Mouse (Mus musculus) stomach, postnatal 0 days (tissue): ENCODE data around the gene Gp1ba. TPM values are rescaled to one million over a fixed set of nuclear protein-coding genes. Genes with fewer than 3 reads are reported as not detected.

Source experiments
- ATAC-seq: fragments of 200-750 bp; cut with Nextera tagmentation; 2 replicates; pipeline ENCODE4 v1.8.0; 2017; ENCODE audit not compliant: low FRiP score, low TSS enrichment
- DNase-seq: peaks from one replicate; pipeline ENCODE4 v3.0.0-alpha.2; 2016; ENCODE audit warnings: low spot score
- H3K27ac ChIP-seq: fragments of 300-500 bp; sonication (generic); replicated peaks from 2 replicates; pipeline ENCODE4 v1.5.1; 2014; ENCODE audit warnings: mild to moderate bottlenecking, control low read depth
- H3K27me3 ChIP-seq: fragments of 300-500 bp; sonication (generic); 2 replicates; pipeline ENCODE4 v1.6.1; 2014; ENCODE audit warnings: low read length; ENCODE audit not compliant: control insufficient read depth, insufficient read depth
- H3K36me3 ChIP-seq: fragments of 300-500 bp; sonication (generic); 2 replicates; pipeline ENCODE4 v1.6.1; 2014; ENCODE audit warnings: low read length, mixed read lengths; ENCODE audit not compliant: control insufficient read depth, insufficient read depth
- H3K4me1 ChIP-seq: fragments of 300-500 bp; sonication (generic); replicated peaks from 2 replicates; pipeline ENCODE4 v1.6.1; 2014; ENCODE audit warnings: antibody characterized with exemption; ENCODE audit not compliant: control insufficient read depth, insufficient read depth
- H3K4me2 ChIP-seq: fragments of 300-500 bp; sonication (generic); replicated peaks from 2 replicates; pipeline ENCODE4 v1.6.1; 2014; ENCODE audit warnings: low read depth, mild to moderate bottlenecking, control low read depth, moderate library complexity
- H3K4me3 ChIP-seq: fragments of 300-500 bp; sonication (generic); 2 replicates; pipeline ENCODE4 v1.5.1; 2014; ENCODE audit warnings: low read depth, low read length, control low read depth
- H3K9ac ChIP-seq: fragments of 300-500 bp; sonication (generic); 2 replicates; pipeline ENCODE4 v1.6.1; 2014; ENCODE audit warnings: mild to moderate bottlenecking, low read length, control low read depth, mixed read lengths
- H3K9me3 ChIP-seq: fragments of 300-500 bp; sonication (generic); 2 replicates; pipeline ENCODE4 v1.6.1; 2016; ENCODE audit warnings: low read length; ENCODE audit not compliant: control insufficient read depth
- CTCF ChIP-seq: IDR thresholded peaks from 2 replicates; pipeline ENCODE4 v1.5.1; 2016; ENCODE audit warnings: antibody characterized with exemption, low read depth, mild to moderate bottlenecking, moderate library complexity
- EP300 ChIP-seq: optimal IDR thresholded peaks from 2 replicates; pipeline ENCODE3; 2016; ENCODE audit warnings: antibody characterized with exemption
- WGBS: fragments of 180-500 bp; shearing (Covaris S2); extraction: QIAGEN DNeasy Blood & Tissue Kit; methylation state at CpG from one replicate; pipeline ENCODE4 v1.1.7; 2014; 5-methylcytosine and 5-hydroxymethylcytosine counted together
- polyA plus RNA-seq: library from polyadenylated mRNA; unstranded; fragments of >200 nt; fragmentation: Nextera tagmentation; extraction: Ambion mirVana; gene quantifications from 2 replicates; pipeline ENCODE4 v1.2.1, GENCODE M21; 2015

Gene Gp1ba
- polyA plus RNA-seq, 1 experiment from 2014 or later = 0.07 TPM

DNA sequence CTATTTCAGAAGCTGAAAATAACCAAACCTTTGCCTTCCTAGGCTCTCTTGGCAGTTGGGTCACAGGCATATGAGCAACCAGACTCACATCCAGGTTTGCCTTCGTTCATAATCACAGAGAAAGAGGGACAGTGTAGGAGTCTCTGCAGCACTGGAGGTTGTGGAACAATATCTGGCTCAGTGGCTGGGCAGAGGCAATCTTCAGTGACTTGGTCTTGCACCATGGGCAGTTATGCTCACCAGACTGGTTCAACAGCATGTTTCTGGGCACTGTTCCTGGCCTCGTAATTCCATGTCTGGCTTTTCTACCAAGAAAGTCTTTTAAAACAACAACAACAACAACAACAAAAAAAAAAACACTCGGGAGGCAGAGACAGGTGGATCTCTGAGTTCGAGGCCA lies 3.3 kb upstream of the Gp1ba start:
- H3K4me2 ChIP-seq = no peak overlapping the region
- TF ChIP-seq EP300 (no peak), CTCF (no peak)
- no peaks in the 10 kb centered on the region for H3K27me3 ChIP-seq
- no peaks in the 10 kb centered on the region for H3K4me1 ChIP-seq
- H3K27ac ChIP-seq = no peak overlapping the region
- ATAC-seq (no peak), DNase-seq (no peak)
- H3K9me3 ChIP-seq = no peaks in the 10 kb centered on the region
- H3K4me3 ChIP-seq = no peak overlapping the region
- H3K9ac ChIP-seq = no peak overlapping the region
- H3K36me3 ChIP-seq = no peaks in the 10 kb centered on the region
- WGBS = 70% methylated on average over 4 of the region's 4 CpGs

DNA sequence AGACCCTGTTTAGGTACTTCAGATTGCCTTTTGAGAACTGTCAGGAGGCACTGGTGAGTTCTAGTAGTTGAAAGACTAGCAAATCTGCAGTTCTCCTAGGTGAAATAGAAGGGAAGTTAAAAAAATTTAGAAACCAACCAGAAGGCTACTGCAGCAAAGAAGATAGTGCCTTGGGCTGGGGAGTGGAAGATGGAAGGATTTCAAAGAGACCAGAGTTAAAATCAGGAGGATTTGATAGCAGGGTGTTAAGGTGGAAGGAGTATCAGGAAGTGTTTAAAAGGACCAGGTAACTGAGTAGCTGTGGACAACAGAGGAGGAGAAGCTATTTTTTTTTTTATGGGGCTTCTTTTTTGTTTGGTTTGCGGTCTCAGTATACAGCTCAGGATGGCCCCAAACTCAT lies 1.2 kb upstream of the Gp1ba start:
- DNase-seq (no peak), ATAC-seq (no peak)
- TF ChIP-seq EP300 = no peak
- no peak for TF ChIP-seq CTCF
- no peak overlapping the region for H3K4me2 ChIP-seq
- H3K9me3 ChIP-seq = no peaks in the 10 kb centered on the region
- 100% methylated on average over 1 of the region's 1 CpGs for WGBS
- H3K4me3 ChIP-seq = no peak overlapping the region
- no peak overlapping the region for H3K27ac ChIP-seq
- H3K4me1 ChIP-seq = no peaks in the 10 kb centered on the region
- no peak overlapping the region for H3K9ac ChIP-seq
- no peaks in the 10 kb centered on the region for H3K27me3 ChIP-seq
- no peaks in the 10 kb centered on the region for H3K36me3 ChIP-seq

DNA sequence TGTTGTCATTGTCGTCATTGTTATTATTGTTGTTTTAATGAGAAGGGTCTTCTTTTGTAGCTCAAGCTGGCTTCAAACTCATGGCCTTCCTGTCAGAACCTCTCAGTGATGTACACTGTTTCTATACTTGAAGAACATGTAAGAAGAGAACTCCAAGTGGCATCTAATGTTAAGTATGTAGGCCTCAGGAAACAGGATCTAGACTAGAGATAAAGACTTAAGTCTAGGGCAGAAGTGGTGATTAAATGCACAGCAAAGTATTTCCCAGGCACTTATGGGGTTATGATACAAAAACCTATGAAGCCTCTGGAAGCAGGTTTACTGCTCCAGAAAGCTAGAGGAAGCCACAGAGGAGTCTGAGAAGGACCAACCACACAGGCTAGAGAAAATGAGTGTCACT lies 629 bp upstream of the Gp1ba start:
- Histone ChIP-seq H3K9me3 (no peaks in the 10 kb centered on the region), H3K36me3 (no peaks in the 10 kb centered on the region), H3K4me2 (no peak overlapping the region), H3K4me3 (no peak overlapping the region), H3K27me3 (no peaks in the 10 kb centered on the region), H3K9ac (no peak overlapping the region), H3K4me1 (no peaks in the 10 kb centered on the region), H3K27ac (no peak overlapping the region)
- 83% methylated on average over 1 of the region's 1 CpGs for WGBS
- DNase-seq (no peak), ATAC-seq (no peak)
- TF ChIP-seq CTCF = no peak
- no peak for TF ChIP-seq EP300

DNA sequence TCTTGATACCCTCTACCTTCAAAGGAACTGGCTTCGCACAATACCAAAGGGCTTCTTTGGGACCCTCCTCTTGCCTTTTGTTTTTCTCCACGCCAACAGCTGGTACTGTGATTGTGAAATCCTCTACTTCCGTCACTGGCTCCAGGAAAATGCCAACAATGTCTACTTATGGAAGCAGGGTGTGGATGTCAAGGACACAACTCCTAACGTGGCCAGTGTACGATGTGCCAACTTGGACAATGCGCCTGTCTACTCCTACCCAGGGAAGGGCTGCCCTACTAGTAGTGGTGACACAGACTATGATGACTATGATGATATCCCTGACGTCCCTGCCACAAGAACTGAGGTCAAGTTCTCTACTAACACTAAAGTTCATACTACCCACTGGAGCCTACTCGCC lies 1.1 kb downstream of the Gp1ba start:
- no peaks in the 10 kb centered on the region for H3K4me1 ChIP-seq
- H3K4me3 ChIP-seq = no peak overlapping the region
- no peak for DNase-seq
- 73% methylated on average over 8 of the region's 8 CpGs for WGBS
- ATAC-seq = no peak
- H3K9me3 ChIP-seq = no peaks in the 10 kb centered on the region
- H3K27ac ChIP-seq = no peak overlapping the region
- TF ChIP-seq EP300 = no peak
- TF ChIP-seq CTCF = no peak
- peaks cover 7% of the 10 kb centered on the region for H3K36me3 ChIP-seq
- H3K9ac ChIP-seq = no peak overlapping the region
- H3K27me3 ChIP-seq = no peaks in the 10 kb centered on the region
- no peak overlapping the region for H3K4me2 ChIP-seq

DNA sequence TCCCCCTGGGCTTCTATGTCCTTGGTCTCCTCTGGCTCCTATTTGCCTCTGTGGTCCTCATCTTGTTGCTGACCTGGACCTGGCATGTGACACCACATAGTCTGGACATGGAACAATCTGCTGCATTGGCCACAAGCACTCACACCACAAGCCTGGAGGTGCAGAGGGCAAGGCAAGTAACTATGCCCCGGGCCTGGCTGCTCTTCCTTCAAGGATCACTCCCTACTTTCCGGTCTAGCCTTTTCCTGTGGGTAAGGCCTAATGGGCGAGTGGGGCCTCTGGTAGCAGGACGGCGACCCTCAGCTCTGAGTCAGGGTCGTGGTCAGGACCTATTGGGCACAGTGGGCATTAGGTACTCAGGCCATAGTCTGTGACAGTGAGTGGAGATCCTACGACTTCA lies 2.3 kb downstream of the Gp1ba start:
- DNase-seq (no peak), ATAC-seq (no peak)
- Histone ChIP-seq H3K4me2 (no peak overlapping the region), H3K36me3 (peaks cover 10% of the 10 kb centered on the region), H3K27ac (no peak overlapping the region), H3K27me3 (no peaks in the 10 kb centered on the region), H3K4me3 (no peak overlapping the region), H3K9ac (no peak overlapping the region; the same call in 1 of the 2 replicates), H3K9me3 (no peaks in the 10 kb centered on the region), H3K4me1 (peaks cover 3% of the 10 kb centered on the region)
- TF ChIP-seq EP300 (no peak), CTCF (no peak)
- 86% methylated on average over 7 of the region's 7 CpGs for WGBS

DNA sequence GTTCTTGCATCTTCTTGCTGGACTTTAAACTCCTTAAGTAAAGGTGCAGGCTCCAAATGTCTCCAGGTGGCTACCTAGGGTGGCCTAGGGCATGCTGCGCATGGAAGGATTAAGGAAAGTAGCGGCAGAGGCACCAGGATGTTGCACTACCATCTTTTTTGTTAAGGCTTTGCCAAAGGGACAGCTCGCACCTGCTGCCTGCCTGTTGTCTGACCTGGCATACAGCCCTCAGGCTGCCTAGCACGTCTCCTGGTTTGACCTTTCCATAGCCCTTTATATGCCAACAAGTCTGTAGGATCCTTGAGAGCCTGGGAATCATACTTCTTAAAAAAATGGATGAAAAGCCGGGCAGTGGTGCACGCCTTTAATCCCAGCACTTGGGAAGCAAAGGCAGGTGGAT lies 4.1 kb downstream of the Gp1ba start:
- Histone ChIP-seq H3K27ac (no peak overlapping the region), H3K4me3 (no peak overlapping the region), H3K9me3 (no peaks in the 10 kb centered on the region), H3K36me3 (peaks cover 10% of the 10 kb centered on the region), H3K9ac (no peak overlapping the region), H3K4me1 (peaks cover 3% of the 10 kb centered on the region), H3K4me2 (no peak overlapping the region), H3K27me3 (no peaks in the 10 kb centered on the region)
- TF ChIP-seq EP300 (no peak), CTCF (no peak)
- WGBS = 89% methylated on average over 6 of the region's 6 CpGs
- DNase-seq = no peak
- ATAC-seq = no peak
